Mouse (Mus musculus): Measurements from ENCODE around the gene Cks1brt. TPM values are rescaled to one million over a fixed set of nuclear protein-coding genes. Genes with fewer than 3 reads are reported as not detected.
"Not testable (repeated sequence)": the region's sequence is repeated elsewhere in the genome, so short reads cannot be mapped to it uniquely, and the experiment has no call there.

Cks1brt gene
- not detected in 2 replicates for polyA plus RNA-seq (2016; fragmentation: Nextera tagmentation; extraction: Ambion mirVana)

GRCm38 (mm10) chr8:85151624-85152023 is at the start of gene Cks1brt:
Gene Cks1brt (plus strand): TSS chr8:85151924.
- Histone ChIP-seq H3K4me3 (no peak within 1 kb of the TSS), H3K4me1 (no peaks in the 10 kb centered on the region), H3K27me3 (replicated peaks; ENCODE audit: low read depth, poor library complexity, severe bottlenecking) (no peaks in the 10 kb centered on the region), H3K36me3 (replicated peaks) (no peaks in the 10 kb centered on the region), H3K9me3 (peaks cover 38% of the 10 kb centered on the region), H3K27ac (replicated peaks) (no peak within 1 kb of the TSS)
- 90% methylated on average over 3 of the region's 3 CpGs for WGBS
- no peak for DNase-seq (ENCODE audit: low spot score)

- Histone ChIP-seq H3K36me3 (replicated peaks) (peaks cover 38% of the 10 kb centered on the region), H3K4me3 (no peak overlapping the region), H3K27ac (replicated peaks) (no peak overlapping the region), H3K4me1 (no peaks in the 10 kb centered on the region), H3K9me3 (peaks cover 6% of the 10 kb centered on the region; the same call in 1 of the 2 replicates), H3K27me3 (replicated peaks; ENCODE audit: low read depth, poor library complexity, severe bottlenecking) (no peaks in the 10 kb centered on the region)
- no peak for DNase-seq (ENCODE audit: low spot score)
- 95% methylated on average over 10 of the region's 10 CpGs for WGBS
These were observed 38.5 kb upstream of the Cks1brt start for GRCm38 (mm10) chr8:85113241-85113640.

GRCm38 (mm10) chr8:85115501-85115900 is 36.2 kb upstream of the Cks1brt start:
- Histone ChIP-seq H3K4me3 (no peak overlapping the region), H3K27ac (replicated peaks) (no peak overlapping the region), H3K9me3 (peaks cover 4% of the 10 kb centered on the region; the same call in 1 of the 2 replicates), H3K4me1 (peaks cover 10% of the 10 kb centered on the region), H3K27me3 (replicated peaks; ENCODE audit: low read depth, poor library complexity, severe bottlenecking) (no peaks in the 10 kb centered on the region), H3K36me3 (replicated peaks) (peaks cover 21% of the 10 kb centered on the region)
- WGBS = 78% methylated on average over 4 of the region's 4 CpGs
- no peak for DNase-seq (ENCODE audit: low spot score)

- H3K4me3 ChIP-seq = no peak overlapping the region
- DNase-seq (ENCODE audit: low spot score) = no peak
These were observed 34.7 kb upstream of the Cks1brt start for GRCm38 (mm10) chr8:85116984-85117383.

GRCm38 (mm10) chr8:85119052-85119981 is 32.4 kb upstream of the Cks1brt start:
- 7% methylated on average over 37 of the region's 37 CpGs for WGBS
- peak; percentile 88 for DNase-seq (ENCODE audit: low spot score)
- H3K27ac ChIP-seq (replicated peaks) = peak overlapping the region; percentile 82
- H3K4me3 ChIP-seq = peak overlapping the region; percentile 79
- H3K9me3 ChIP-seq = no peaks in the 10 kb centered on the region
- H3K27me3 ChIP-seq (replicated peaks; ENCODE audit: low read depth, poor library complexity, severe bottlenecking) = no peaks in the 10 kb centered on the region
- H3K36me3 ChIP-seq (replicated peaks) = no peaks in the 10 kb centered on the region
- H3K4me1 ChIP-seq = peaks cover 10% of the 10 kb centered on the region

More at GRCm38 (mm10) chr8:85116984-85117383, 34.7 kb upstream of the Cks1brt start:
- Histone ChIP-seq H3K27me3 (replicated peaks; ENCODE audit: low read depth, poor library complexity, severe bottlenecking) (no peaks in the 10 kb centered on the region), H3K36me3 (replicated peaks) (peaks cover 7% of the 10 kb centered on the region), H3K9me3 (peaks cover 4% of the 10 kb centered on the region; the same call in 1 of the 2 replicates), H3K27ac (replicated peaks) (no peak overlapping the region), H3K4me1 (peaks cover 10% of the 10 kb centered on the region)
- 90% methylated on average over 7 of the region's 7 CpGs for WGBS

GRCm38 (mm10) chr8:85120251-85120650 is 31.5 kb upstream of the Cks1brt start:
- WGBS = 80% methylated on average over 5 of the region's 5 CpGs
- not testable (repeated sequence) for H3K27ac ChIP-seq (replicated peaks); H3K27me3 ChIP-seq (replicated peaks; ENCODE audit: low read depth, poor library complexity, severe bottlenecking); H3K9me3 ChIP-seq; H3K36me3 ChIP-seq (replicated peaks); DNase-seq (ENCODE audit: low spot score); H3K4me1 ChIP-seq; H3K4me3 ChIP-seq

GRCm38 (mm10) chr8:85122995-85123394 is 28.7 kb upstream of the Cks1brt start, which contains the start of gene Zfp791:
Gene Zfp791 (minus strand): TSS chr8:85123095.
- no peak for DNase-seq (ENCODE audit: low spot score)

GRCm38 (mm10) chr8:85123691-85124090 is 28.0 kb upstream of the Cks1brt start:
- Histone ChIP-seq H3K27ac (replicated peaks) (no peak overlapping the region), H3K9me3 (no peaks in the 10 kb centered on the region), H3K27me3 (replicated peaks; ENCODE audit: low read depth, poor library complexity, severe bottlenecking) (no peaks in the 10 kb centered on the region), H3K4me1 (peaks cover 7% of the 10 kb centered on the region), H3K4me3 (no peak overlapping the region), H3K36me3 (replicated peaks) (no peaks in the 10 kb centered on the region)
- no peak for DNase-seq (ENCODE audit: low spot score)
- WGBS = 93% methylated on average over 8 of the region's 8 CpGs

More at GRCm38 (mm10) chr8:85122995-85123394, 28.7 kb upstream of the Cks1brt start, which contains the start of gene Zfp791:
- WGBS = 78% methylated on average over 3 of the region's 3 CpGs
- Histone ChIP-seq H3K27ac (replicated peaks) (no peak within 1 kb of the TSS), H3K4me3 (no peak within 1 kb of the TSS), H3K27me3 (replicated peaks; ENCODE audit: low read depth, poor library complexity, severe bottlenecking) (no peaks in the 10 kb centered on the region), H3K4me1 (peaks cover 10% of the 10 kb centered on the region), H3K36me3 (replicated peaks) (no peaks in the 10 kb centered on the region), H3K9me3 (no peaks in the 10 kb centered on the region)

- 92% methylated on average over 1 of the region's 1 CpGs for WGBS
- DNase-seq (ENCODE audit: low spot score) = no peak
- no peaks in the 10 kb centered on the region for H3K4me1 ChIP-seq
- no peaks in the 10 kb centered on the region for H3K36me3 ChIP-seq (replicated peaks)
- no peak overlapping the region for H3K27ac ChIP-seq (replicated peaks)
- peaks cover 12% of the 10 kb centered on the region for H3K27me3 ChIP-seq (replicated peaks; ENCODE audit: low read depth, poor library complexity, severe bottlenecking)
- no peaks in the 10 kb centered on the region for H3K9me3 ChIP-seq
- no peak overlapping the region for H3K4me3 ChIP-seq
These were observed 19.4 kb upstream of the Cks1brt start for GRCm38 (mm10) chr8:85132335-85132734.

GRCm38 (mm10) chr8:85135690-85136089 is 16.0 kb upstream of the Cks1brt start:
- H3K27me3 ChIP-seq (replicated peaks; ENCODE audit: low read depth, poor library complexity, severe bottlenecking) = peaks cover 12% of the 10 kb centered on the region
- not testable (repeated sequence) for H3K36me3 ChIP-seq (replicated peaks); H3K4me1 ChIP-seq; DNase-seq (ENCODE audit: low spot score); H3K4me3 ChIP-seq; H3K27ac ChIP-seq (replicated peaks); H3K9me3 ChIP-seq
- WGBS = 85% methylated on average over 2 of the region's 2 CpGs

- no peak overlapping the region for H3K27ac ChIP-seq (replicated peaks)
- DNase-seq (ENCODE audit: low spot score) = no peak
- no peaks in the 10 kb centered on the region for H3K27me3 ChIP-seq (replicated peaks; ENCODE audit: low read depth, poor library complexity, severe bottlenecking)
- peaks cover 15% of the 10 kb centered on the region; the same call in 1 of the 2 replicates for H3K9me3 ChIP-seq
- WGBS = 96% methylated on average over 4 of the region's 4 CpGs
- H3K36me3 ChIP-seq (replicated peaks) = no peaks in the 10 kb centered on the region
- H3K4me1 ChIP-seq = no peaks in the 10 kb centered on the region
- H3K4me3 ChIP-seq = no peak overlapping the region
These were observed 9.2 kb upstream of the Cks1brt start for GRCm38 (mm10) chr8:85142516-85142915.

GRCm38 (mm10) chr8:85171291-85171690 is 19.6 kb downstream of the Cks1brt start:
- Histone ChIP-seq H3K36me3 (replicated peaks) (no peaks in the 10 kb centered on the region), H3K9me3 (peaks cover 3% of the 10 kb centered on the region; the same call in 1 of the 2 replicates), H3K27ac (replicated peaks) (no peak overlapping the region), H3K4me1 (no peaks in the 10 kb centered on the region), H3K27me3 (replicated peaks; ENCODE audit: low read depth, poor library complexity, severe bottlenecking) (no peaks in the 10 kb centered on the region), H3K4me3 (no peak overlapping the region)
- peak; percentile 43 for DNase-seq (ENCODE audit: low spot score)
- 34% methylated on average over 14 of the region's 14 CpGs for WGBS

- 80% methylated on average over 7 of the region's 7 CpGs for WGBS
- Histone ChIP-seq H3K4me1 (no peaks in the 10 kb centered on the region), H3K9me3 (no peaks in the 10 kb centered on the region), H3K27ac (replicated peaks) (no peak overlapping the region), H3K4me3 (no peak overlapping the region), H3K27me3 (replicated peaks; ENCODE audit: low read depth, poor library complexity, severe bottlenecking) (no peaks in the 10 kb centered on the region), H3K36me3 (replicated peaks) (no peaks in the 10 kb centered on the region)
- DNase-seq (ENCODE audit: low spot score) = no peak
These were observed 24.2 kb downstream of the Cks1brt start for GRCm38 (mm10) chr8:85175892-85176291.

All from embryonic facial prominence, embryonic 10.5 days (tissue).